Mouse (Mus musculus) bone marrow, adult 2 months (tissue): ENCODE measurements around the gene Rps10.

ENCODE experiments used
- CTCF ChIP-seq: fragments of 200-500 bp; IDR thresholded peaks from 2 replicates; pipeline ENCODE4 v1.5.1; 2011; ENCODE audit warnings: low read length, control low read depth; ENCODE audit not compliant: control insufficient read depth, insufficient read depth
- POLR2A ChIP-seq: fragments of 200-500 bp; IDR thresholded peaks from 2 replicates; pipeline ENCODE4 v1.6.1; 2011; ENCODE audit warnings: low read depth, mild to moderate bottlenecking, control low read depth, low read length, borderline replicate concordance; ENCODE audit not compliant: control insufficient read depth

- no peak for TF ChIP-seq CTCF
- no peak for TF ChIP-seq POLR2A
These were observed 15.3 kb downstream of the Rps10 start for GRCm38 (mm10) chr17:27621161-27621560.
